Mouse (Mus musculus): Measurements from ENCODE around the gene Inpp5d. TPM values are rescaled to one million over a fixed set of nuclear protein-coding genes. Genes with fewer than 3 reads are reported as not detected.

Inpp5d gene
- polyA plus RNA-seq, 1 experiment, result 10.4 TPM

DNA sequence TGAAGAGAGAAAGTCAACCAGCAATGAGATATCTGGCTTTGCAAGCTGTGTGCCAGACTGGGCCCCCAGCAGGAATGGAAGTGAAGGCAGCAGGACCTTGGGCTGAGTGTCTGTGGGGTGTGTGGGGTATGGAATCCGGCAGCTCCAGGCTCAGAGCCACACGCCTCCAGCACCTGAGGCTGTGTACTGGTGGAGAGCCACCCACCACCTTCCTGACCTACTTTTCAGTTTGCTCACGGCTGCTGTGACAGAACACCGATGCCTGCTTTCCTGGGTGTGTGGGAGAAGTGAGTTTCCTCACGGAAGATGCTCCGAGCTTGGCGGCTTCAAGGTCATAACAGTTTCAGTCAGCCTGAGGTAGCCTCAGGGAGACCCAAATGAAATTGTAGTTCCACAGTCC lies 30.9 kb upstream of the Inpp5d start:
- Histone ChIP-seq H3K4me1 (ENCODE audit: control insufficient read depth, insufficient read depth, low read length) (no peaks in the 10 kb centered on the region), H3K4me3 (ENCODE audit: control insufficient read depth, low read depth, low read length) (no peak overlapping the region), H3K36me3 (ENCODE audit: control insufficient read depth, insufficient read depth, low read length) (no peaks in the 10 kb centered on the region), H3K27ac (ENCODE audit: control insufficient read depth, insufficient read depth, low read depth, low read length) (no peak overlapping the region), H3K27me3 (ENCODE audit: control insufficient read depth, insufficient read depth, low read length) (no peaks in the 10 kb centered on the region)
- TF ChIP-seq POLR2A (IDR thresholded peaks at IDR 0.05; ENCODE audit: control insufficient read depth, low read depth, low read length), result no peak
- TF ChIP-seq CTCF (IDR thresholded peaks at IDR 0.05; ENCODE audit: control insufficient read depth, insufficient read depth, insufficient replicate concordance, low read depth, low read length), result no peak

DNA sequence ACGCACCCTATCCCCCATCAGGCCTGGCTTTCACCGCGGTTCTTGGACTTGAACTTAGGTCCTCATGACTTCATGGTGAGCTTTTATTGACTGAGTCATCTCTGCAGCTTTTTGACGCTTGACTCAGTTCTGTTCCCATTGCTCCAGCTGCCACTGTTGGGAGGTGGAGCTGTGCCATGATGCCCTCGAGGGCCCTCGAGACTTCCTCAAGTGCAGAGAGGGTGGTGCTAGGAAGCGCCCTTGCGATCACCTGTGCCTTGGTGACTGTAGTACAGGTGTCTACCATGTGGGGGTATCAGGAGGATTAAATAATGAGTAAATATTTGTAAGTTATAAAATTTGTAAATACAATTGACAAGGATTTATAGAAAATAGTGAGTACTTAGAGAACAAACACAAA lies 30.1 kb upstream of the Inpp5d start:
- TF ChIP-seq POLR2A (IDR thresholded peaks at IDR 0.05; ENCODE audit: control insufficient read depth, low read depth, low read length) (no peak), CTCF (IDR thresholded peaks at IDR 0.05; ENCODE audit: control insufficient read depth, insufficient read depth, insufficient replicate concordance, low read depth, low read length) (no peak)
- Histone ChIP-seq H3K4me3 (ENCODE audit: control insufficient read depth, low read depth, low read length) (no peak overlapping the region), H3K36me3 (ENCODE audit: control insufficient read depth, insufficient read depth, low read length) (no peaks in the 10 kb centered on the region), H3K27me3 (ENCODE audit: control insufficient read depth, insufficient read depth, low read length) (no peaks in the 10 kb centered on the region), H3K4me1 (ENCODE audit: control insufficient read depth, insufficient read depth, low read length) (no peaks in the 10 kb centered on the region), H3K27ac (ENCODE audit: control insufficient read depth, insufficient read depth, low read depth, low read length) (no peak overlapping the region)

DNA sequence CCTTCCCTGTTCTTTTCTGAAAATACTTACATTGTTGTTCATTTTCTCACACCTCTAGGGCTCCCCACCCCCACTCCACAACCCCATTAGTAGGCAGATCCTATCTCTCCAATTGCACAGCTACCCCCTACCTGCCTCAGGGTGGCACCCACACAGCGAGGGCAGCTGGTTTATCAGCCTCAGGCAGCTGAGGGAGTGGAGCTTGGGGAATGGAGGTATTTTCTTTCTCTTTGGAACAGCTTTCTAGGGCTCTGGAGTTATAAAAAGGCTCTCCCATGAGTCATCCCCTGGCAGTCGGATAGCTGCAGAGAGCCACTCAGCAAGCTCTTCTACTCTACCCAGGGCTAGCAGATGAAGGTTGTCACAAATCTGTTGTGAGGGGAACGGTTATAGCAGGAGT lies 25.9 kb upstream of the Inpp5d start:
- Histone ChIP-seq H3K4me1 (ENCODE audit: control insufficient read depth, insufficient read depth, low read length) (no peaks in the 10 kb centered on the region), H3K27ac (ENCODE audit: control insufficient read depth, insufficient read depth, low read depth, low read length) (no peak overlapping the region), H3K4me3 (ENCODE audit: control insufficient read depth, low read depth, low read length) (no peak overlapping the region), H3K27me3 (ENCODE audit: control insufficient read depth, insufficient read depth, low read length) (no peaks in the 10 kb centered on the region), H3K36me3 (ENCODE audit: control insufficient read depth, insufficient read depth, low read length) (no peaks in the 10 kb centered on the region)
- TF ChIP-seq POLR2A (IDR thresholded peaks at IDR 0.05; ENCODE audit: control insufficient read depth, low read depth, low read length), result no peak
- TF ChIP-seq CTCF (IDR thresholded peaks at IDR 0.05; ENCODE audit: control insufficient read depth, insufficient read depth, insufficient replicate concordance, low read depth, low read length), result no peak

DNA sequence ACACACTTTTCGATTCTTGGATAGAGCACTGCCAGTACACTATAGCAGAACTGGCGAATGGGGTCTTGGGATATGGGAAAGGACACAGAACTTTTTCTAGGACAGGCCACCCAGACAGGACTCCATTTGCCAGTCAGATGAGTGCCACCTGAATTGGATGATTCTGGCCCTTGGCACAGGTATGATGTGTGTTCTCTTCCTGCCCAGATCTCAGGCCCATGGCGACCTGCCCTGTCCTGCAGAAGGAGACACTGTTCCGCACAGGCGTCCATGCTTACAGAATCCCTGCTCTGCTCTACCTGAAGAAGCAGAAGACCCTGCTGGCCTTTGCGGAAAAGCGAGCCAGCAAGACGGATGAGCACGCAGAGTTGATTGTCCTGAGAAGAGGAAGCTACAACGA lies 25.4 kb upstream of the Inpp5d start:
- no peak for TF ChIP-seq CTCF (IDR thresholded peaks at IDR 0.05; ENCODE audit: control insufficient read depth, insufficient read depth, insufficient replicate concordance, low read depth, low read length)
- no peak for TF ChIP-seq POLR2A (IDR thresholded peaks at IDR 0.05; ENCODE audit: control insufficient read depth, low read depth, low read length)
- H3K4me1 ChIP-seq (ENCODE audit: control insufficient read depth, insufficient read depth, low read length), result no peaks in the 10 kb centered on the region
- no peaks in the 10 kb centered on the region for H3K36me3 ChIP-seq (ENCODE audit: control insufficient read depth, insufficient read depth, low read length)
- H3K27ac ChIP-seq (ENCODE audit: control insufficient read depth, insufficient read depth, low read depth, low read length), result no peak overlapping the region
- H3K4me3 ChIP-seq (ENCODE audit: control insufficient read depth, low read depth, low read length), result no peak overlapping the region
- no peaks in the 10 kb centered on the region for H3K27me3 ChIP-seq (ENCODE audit: control insufficient read depth, insufficient read depth, low read length)

DNA sequence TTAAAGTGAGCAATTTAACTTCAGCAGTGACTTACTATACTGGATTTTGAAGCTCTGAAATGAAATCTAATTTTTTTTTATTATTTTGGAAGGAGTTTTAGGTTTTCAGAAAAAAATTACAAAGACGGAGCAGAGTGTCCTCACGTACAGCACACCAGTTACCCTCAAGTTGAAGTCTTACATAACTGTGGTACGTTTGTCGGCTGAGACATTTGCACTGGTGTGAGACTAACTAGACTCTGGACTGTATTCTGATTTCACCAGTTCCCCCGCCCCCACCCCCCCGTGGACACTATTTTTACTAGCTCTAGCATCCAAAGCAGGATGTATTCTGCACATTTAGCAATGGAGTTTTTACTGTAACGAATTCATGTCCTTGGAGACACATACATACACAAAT lies 19.6 kb upstream of the Inpp5d start:
- Histone ChIP-seq H3K36me3 (ENCODE audit: control insufficient read depth, insufficient read depth, low read length) (no peaks in the 10 kb centered on the region), H3K4me3 (ENCODE audit: control insufficient read depth, low read depth, low read length) (no peak overlapping the region), H3K27ac (ENCODE audit: control insufficient read depth, insufficient read depth, low read depth, low read length) (no peak overlapping the region), H3K27me3 (ENCODE audit: control insufficient read depth, insufficient read depth, low read length) (no peaks in the 10 kb centered on the region), H3K4me1 (ENCODE audit: control insufficient read depth, insufficient read depth, low read length) (no peaks in the 10 kb centered on the region)
- TF ChIP-seq CTCF (IDR thresholded peaks at IDR 0.05; ENCODE audit: control insufficient read depth, insufficient read depth, insufficient replicate concordance, low read depth, low read length), result no peak
- no peak for TF ChIP-seq POLR2A (IDR thresholded peaks at IDR 0.05; ENCODE audit: control insufficient read depth, low read depth, low read length)

DNA sequence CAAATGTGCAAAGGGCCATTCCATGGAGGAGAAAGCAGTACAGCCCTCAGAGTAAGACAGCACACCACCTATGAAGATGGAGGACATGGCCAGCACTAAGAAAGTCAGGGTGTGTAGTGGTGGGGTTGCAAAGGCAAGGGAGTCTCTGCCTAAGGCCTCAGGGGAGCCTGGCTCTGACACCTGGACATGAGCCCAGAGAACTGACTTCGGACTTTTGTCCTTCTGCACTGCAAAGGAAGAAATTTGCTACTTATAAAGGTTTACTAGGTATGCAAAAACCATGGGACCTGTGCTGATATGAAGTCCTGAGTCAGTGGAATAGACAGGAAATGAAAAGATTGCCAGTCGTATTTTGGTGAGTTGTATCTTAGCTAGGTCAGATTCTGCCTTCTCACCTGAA lies 18.3 kb upstream of the Inpp5d start:
- Histone ChIP-seq H3K36me3 (ENCODE audit: control insufficient read depth, insufficient read depth, low read length) (no peaks in the 10 kb centered on the region), H3K27ac (ENCODE audit: control insufficient read depth, insufficient read depth, low read depth, low read length) (no peak overlapping the region), H3K4me3 (ENCODE audit: control insufficient read depth, low read depth, low read length) (no peak overlapping the region), H3K27me3 (ENCODE audit: control insufficient read depth, insufficient read depth, low read length) (no peaks in the 10 kb centered on the region), H3K4me1 (ENCODE audit: control insufficient read depth, insufficient read depth, low read length) (no peaks in the 10 kb centered on the region)
- TF ChIP-seq CTCF (IDR thresholded peaks at IDR 0.05; ENCODE audit: control insufficient read depth, insufficient read depth, insufficient replicate concordance, low read depth, low read length) (no peak), POLR2A (IDR thresholded peaks at IDR 0.05; ENCODE audit: control insufficient read depth, low read depth, low read length) (no peak)

GRCm38 (mm10) chr1:87603389-87603788 lies 16.7 kb upstream of the Inpp5d start:
- H3K4me1 ChIP-seq (ENCODE audit: control insufficient read depth, insufficient read depth, low read length), result peaks cover 2% of the 10 kb centered on the region; the same call in 1 of the 2 replicates
- no peak for TF ChIP-seq POLR2A (IDR thresholded peaks at IDR 0.05; ENCODE audit: control insufficient read depth, low read depth, low read length)
- no peak for TF ChIP-seq CTCF (IDR thresholded peaks at IDR 0.05; ENCODE audit: control insufficient read depth, insufficient read depth, insufficient replicate concordance, low read depth, low read length)

DNA sequence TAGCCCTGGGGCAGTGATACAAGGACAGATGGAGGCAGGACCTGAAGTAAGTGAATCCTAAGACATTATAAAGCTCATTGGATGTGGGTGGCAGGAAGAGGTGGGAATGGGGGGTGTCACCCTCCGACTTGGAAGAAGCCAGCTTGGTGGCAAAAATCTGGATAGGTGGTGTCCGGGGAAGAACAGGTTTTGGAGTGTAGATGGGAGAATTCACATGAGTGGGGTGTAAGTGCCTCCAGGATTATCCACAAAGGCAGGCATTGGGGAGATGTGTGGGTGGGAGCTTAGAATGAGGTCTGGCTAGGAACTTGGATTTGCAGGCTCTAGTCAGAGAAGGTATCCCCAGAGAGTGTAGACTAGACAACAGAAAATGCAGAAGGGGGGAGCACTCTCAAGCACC lies 14.8 kb upstream of the Inpp5d start:
- H3K4me1 ChIP-seq (ENCODE audit: control insufficient read depth, insufficient read depth, low read length), result peaks cover 2% of the 10 kb centered on the region; the same call in 1 of the 2 replicates
- H3K4me3 ChIP-seq (ENCODE audit: control insufficient read depth, low read depth, low read length), result no peak overlapping the region
- H3K27ac ChIP-seq (ENCODE audit: control insufficient read depth, insufficient read depth, low read depth, low read length), result no peak overlapping the region
- no peaks in the 10 kb centered on the region for H3K27me3 ChIP-seq (ENCODE audit: control insufficient read depth, insufficient read depth, low read length)
- H3K36me3 ChIP-seq (ENCODE audit: control insufficient read depth, insufficient read depth, low read length), result no peaks in the 10 kb centered on the region
- TF ChIP-seq POLR2A (IDR thresholded peaks at IDR 0.05; ENCODE audit: control insufficient read depth, low read depth, low read length), result no peak
- TF ChIP-seq CTCF (IDR thresholded peaks at IDR 0.05; ENCODE audit: control insufficient read depth, insufficient read depth, insufficient replicate concordance, low read depth, low read length), result no peak

More at GRCm38 (mm10) chr1:87603389-87603788, 16.7 kb upstream of the Inpp5d start:
- Histone ChIP-seq H3K4me3 (ENCODE audit: control insufficient read depth, low read depth, low read length) (no peak overlapping the region), H3K36me3 (ENCODE audit: control insufficient read depth, insufficient read depth, low read length) (no peaks in the 10 kb centered on the region), H3K27ac (ENCODE audit: control insufficient read depth, insufficient read depth, low read depth, low read length) (no peak overlapping the region), H3K27me3 (ENCODE audit: control insufficient read depth, insufficient read depth, low read length) (no peaks in the 10 kb centered on the region)
